Mouse (Mus musculus) embryonic facial prominence, embryonic 13.5 days (tissue): ENCODE results near the gene Rbms1. TPM values are rescaled to one million over a fixed set of nuclear protein-coding genes. Genes with fewer than 3 reads are reported as not detected.

Source experiments
- ATAC-seq: fragments of 200-750 bp; cut with Nextera tagmentation; 2 replicates; pipeline ENCODE4 v1.8.0; 2017; ENCODE audit warnings: low read depth; ENCODE audit not compliant: insufficient number of reproducible peaks, insufficient read depth, low FRiP score, low TSS enrichment
- H3K27ac ChIP-seq: fragments of 300-500 bp; sonication (generic); 2 replicates; pipeline ENCODE4 v1.5.1; 2015; ENCODE audit warnings: moderate library complexity, mild to moderate bottlenecking, inconsistent platforms
- H3K27me3 ChIP-seq: fragments of 300-500 bp; sonication (generic); 2 replicates; pipeline ENCODE4 v1.6.1; 2015; ENCODE audit warnings: mild to moderate bottlenecking, inconsistent platforms
- H3K36me3 ChIP-seq: fragments of 300-500 bp; sonication (generic); 2 replicates; pipeline ENCODE4 v1.6.1; 2015; ENCODE audit warnings: mild to moderate bottlenecking, inconsistent platforms
- H3K4me1 ChIP-seq: fragments of 300-500 bp; sonication (generic); 2 replicates; pipeline ENCODE4 v1.6.1; 2015; ENCODE audit warnings: inconsistent platforms
- H3K4me2 ChIP-seq: fragments of 300-500 bp; sonication (generic); 2 replicates; pipeline ENCODE4 v1.6.1; 2015; ENCODE audit warnings: moderate library complexity, mild to moderate bottlenecking, inconsistent platforms
- H3K4me3 ChIP-seq: fragments of 300-500 bp; sonication (generic); 2 replicates; pipeline ENCODE4 v1.5.1; 2015; ENCODE audit warnings: mild to moderate bottlenecking, inconsistent platforms
- H3K9ac ChIP-seq: fragments of 300-500 bp; sonication (generic); 2 replicates; pipeline ENCODE4 v1.6.1; 2015; ENCODE audit warnings: mild to moderate bottlenecking, inconsistent platforms
- H3K9me3 ChIP-seq: fragments of 300-500 bp; sonication (generic); 2 replicates; pipeline ENCODE4 v1.6.1; 2016; ENCODE audit warnings: inconsistent platforms
- whole genome bisulfite sequencing: fragments of 180-500 bp; shearing (Covaris S2); methylation state at CpG from one replicate; pipeline ENCODE4 v1.1.7; 2015; ENCODE audit warnings: mixed read lengths; 5-methylcytosine and 5-hydroxymethylcytosine counted together
- polyA plus RNA-seq: library from polyadenylated mRNA; unstranded; fragments of >200 nt; fragmentation: Nextera tagmentation; extraction: Ambion mirVana; gene quantifications from 2 replicates; pipeline ENCODE4 v1.2.1, GENCODE M21; 2015

The Rbms1 gene
- polyA plus RNA-seq, 1 experiment from 2014 or later: 117 TPM

DNA sequence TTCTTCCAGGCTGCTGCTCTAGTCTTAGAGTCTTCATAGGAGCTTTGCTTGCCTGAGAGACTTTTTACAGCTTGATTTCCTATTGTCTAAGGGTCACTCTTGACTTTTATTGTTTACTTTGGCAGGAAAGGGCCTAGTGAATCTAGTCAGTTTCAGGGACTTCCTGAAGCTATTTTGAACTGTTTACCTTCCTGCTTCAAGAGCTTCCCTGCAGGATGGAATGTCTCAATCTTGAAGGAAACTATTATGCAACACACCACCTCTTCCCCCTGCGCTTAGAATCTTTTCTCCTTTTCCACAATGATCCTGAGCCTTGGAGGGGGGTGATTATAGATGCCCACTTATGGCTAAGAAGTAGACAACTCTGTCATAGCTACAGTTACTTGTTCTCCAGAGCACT, 104.9 kb downstream of the Rbms1 start:
- H3K27ac ChIP-seq: no peak overlapping the region
- H3K9ac ChIP-seq: no peak overlapping the region
- no peaks in the 10 kb centered on the region for H3K9me3 ChIP-seq
- H3K4me1 ChIP-seq: peaks cover 11% of the 10 kb centered on the region
- ATAC-seq: no peak
- no peak overlapping the region for H3K4me3 ChIP-seq
- no peaks in the 10 kb centered on the region for H3K27me3 ChIP-seq
- H3K36me3 ChIP-seq: peaks cover 17% of the 10 kb centered on the region
- H3K4me2 ChIP-seq: no peak overlapping the region
- WGBS: 97% methylated on average over 1 of the region's 1 CpGs

DNA sequence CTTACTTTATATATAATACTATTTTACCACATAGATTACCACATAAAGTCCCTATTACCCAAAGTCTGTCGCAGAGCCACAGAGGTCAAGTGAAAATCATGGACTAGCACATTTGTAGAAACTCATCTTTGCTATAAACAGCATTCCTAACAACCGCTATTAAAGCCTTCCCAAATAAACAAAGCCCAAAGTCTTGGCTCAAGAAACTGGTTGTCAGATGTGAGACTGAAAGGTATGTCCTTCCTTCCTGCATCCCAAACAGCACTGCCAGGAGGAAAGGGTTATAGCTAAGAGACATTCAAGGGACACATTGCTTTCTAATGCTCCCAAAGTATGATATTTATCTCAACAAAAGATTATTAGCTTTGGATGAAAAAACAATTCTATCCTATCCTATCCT, 106.9 kb downstream of the Rbms1 start:
- Histone ChIP-seq H3K4me1 (peaks cover 22% of the 10 kb centered on the region), H3K4me2 (no peak overlapping the region), H3K27me3 (no peaks in the 10 kb centered on the region), H3K9ac (no peak overlapping the region), H3K36me3 (peaks cover 11% of the 10 kb centered on the region), H3K27ac (no peak overlapping the region), H3K4me3 (no peak overlapping the region), H3K9me3 (no peaks in the 10 kb centered on the region)
- no peak for ATAC-seq
- 82% methylated on average over 2 of the region's 2 CpGs for WGBS

- no peak for ATAC-seq
- no peaks in the 10 kb centered on the region for H3K9me3 ChIP-seq
- 15% methylated on average over 4 of the region's 4 CpGs for WGBS
- H3K27ac ChIP-seq: peak overlapping the region; percentile 8; the same call in 1 of the 2 replicates
- H3K9ac ChIP-seq: no peak overlapping the region
- H3K27me3 ChIP-seq: no peaks in the 10 kb centered on the region
- no peak overlapping the region for H3K4me2 ChIP-seq
- no peak overlapping the region for H3K4me3 ChIP-seq
- H3K4me1 ChIP-seq: peaks cover 33% of the 10 kb centered on the region
- H3K36me3 ChIP-seq: peaks cover 11% of the 10 kb centered on the region
Measured at GRCm38 (mm10) chr2:60855006-60855405, 108.0 kb downstream of the Rbms1 start.

GRCm38 (mm10) chr2:60851898-60852297, 111.1 kb downstream of the Rbms1 start:
- 68% methylated on average over 3 of the region's 3 CpGs for whole genome bisulfite sequencing
- H3K27me3 ChIP-seq: no peaks in the 10 kb centered on the region
- no peak overlapping the region for H3K9ac ChIP-seq
- no peak overlapping the region; the same call in 1 of the 2 replicates for H3K27ac ChIP-seq
- peaks cover 7% of the 10 kb centered on the region; the same call in 1 of the 2 replicates for H3K36me3 ChIP-seq
- no peak overlapping the region for H3K4me2 ChIP-seq
- peaks cover 34% of the 10 kb centered on the region for H3K4me1 ChIP-seq
- H3K9me3 ChIP-seq: no peaks in the 10 kb centered on the region
- no peak overlapping the region for H3K4me3 ChIP-seq
- ATAC-seq: no peak

DNA sequence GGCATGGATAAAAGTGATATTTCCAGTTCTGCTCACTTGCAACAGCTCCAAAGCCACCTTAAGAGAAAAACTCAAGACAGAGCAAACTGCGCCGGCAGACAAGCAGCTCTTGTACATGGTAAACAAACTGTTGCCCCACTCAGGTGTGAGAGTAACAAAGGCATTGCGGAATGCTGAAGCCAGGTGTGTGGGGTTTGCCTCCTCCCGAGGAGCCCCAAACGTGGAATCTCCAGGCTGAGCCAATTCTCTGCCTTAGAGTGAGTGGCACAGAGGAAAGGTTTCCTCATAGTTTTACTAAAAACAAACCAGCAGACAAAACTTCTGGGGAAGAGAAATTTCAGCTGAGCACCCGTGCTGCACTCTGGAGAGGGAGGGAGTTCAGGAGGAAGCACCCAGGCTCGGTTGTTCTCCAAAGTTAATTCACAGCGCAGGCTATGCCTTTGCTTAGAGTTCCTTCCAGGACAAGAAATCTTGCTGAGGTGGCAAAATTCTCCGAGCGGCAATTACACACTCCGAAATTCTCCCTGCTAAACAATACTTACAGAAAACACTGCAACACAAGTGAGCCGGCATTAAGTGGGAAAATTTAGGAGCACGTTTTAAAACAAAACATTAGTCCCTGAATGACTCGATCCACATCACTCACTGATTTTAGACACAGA, 111.8 kb downstream of the Rbms1 start:
- Histone ChIP-seq H3K4me2 (no peak overlapping the region), H3K27me3 (no peaks in the 10 kb centered on the region), H3K4me3 (no peak overlapping the region), H3K9ac (no peak overlapping the region), H3K9me3 (no peaks in the 10 kb centered on the region), H3K4me1 (peaks cover 30% of the 10 kb centered on the region), H3K36me3 (peaks cover 7% of the 10 kb centered on the region; the same call in 1 of the 2 replicates), H3K27ac (peak overlapping the region; percentile 60)
- 51% methylated on average over 14 of the region's 14 CpGs for WGBS
- ATAC-seq: no peak

DNA sequence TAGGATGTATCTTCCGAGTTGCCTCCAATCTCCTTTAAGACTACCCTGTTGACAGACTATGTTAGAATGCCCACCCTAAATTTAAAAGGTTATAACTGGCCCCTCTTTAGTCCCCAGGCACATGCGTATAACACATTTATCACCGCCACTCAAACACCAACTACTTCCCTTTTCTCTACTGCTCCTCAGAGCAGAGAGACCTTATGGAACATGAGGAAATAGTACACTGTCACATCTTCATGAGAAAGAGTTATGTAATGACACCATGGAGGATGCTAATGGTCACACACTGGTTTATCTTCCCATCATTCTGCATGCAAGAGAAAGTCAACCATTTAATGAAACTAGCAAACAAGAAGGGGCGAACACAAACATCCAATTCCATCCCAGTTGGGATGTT, 114.5 kb downstream of the Rbms1 start:
- 95% methylated on average over 4 of the region's 4 CpGs for WGBS
- H3K27me3 ChIP-seq: no peaks in the 10 kb centered on the region
- no peak overlapping the region for H3K4me2 ChIP-seq
- no peaks in the 10 kb centered on the region for H3K9me3 ChIP-seq
- ATAC-seq: no peak
- H3K27ac ChIP-seq: no peak overlapping the region
- H3K9ac ChIP-seq: no peak overlapping the region
- peaks cover 7% of the 10 kb centered on the region; the same call in 1 of the 2 replicates for H3K36me3 ChIP-seq
- H3K4me1 ChIP-seq: peaks cover 36% of the 10 kb centered on the region
- H3K4me3 ChIP-seq: no peak overlapping the region

DNA sequence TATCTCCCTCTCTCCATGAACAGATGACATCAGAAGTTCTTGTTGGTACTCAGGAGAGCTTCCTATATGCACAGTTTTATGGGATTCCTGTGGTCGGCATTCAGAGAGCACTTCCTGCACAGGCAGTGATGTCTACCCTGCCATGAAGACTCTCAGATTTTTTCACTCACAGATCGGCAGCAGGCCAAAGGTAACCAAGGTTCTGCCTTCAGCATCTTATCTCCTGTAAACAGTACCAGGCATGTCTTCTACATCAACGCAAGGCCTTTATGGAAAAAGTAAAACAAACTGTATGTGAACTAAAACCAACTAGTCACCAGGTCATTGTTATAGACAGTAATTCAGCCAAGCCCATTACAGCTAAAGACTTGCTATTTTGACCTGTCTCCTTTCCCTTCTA, 115.0 kb downstream of the Rbms1 start:
- Histone ChIP-seq H3K27me3 (no peaks in the 10 kb centered on the region), H3K9me3 (no peaks in the 10 kb centered on the region), H3K4me2 (no peak overlapping the region), H3K9ac (no peak overlapping the region), H3K4me3 (no peak overlapping the region), H3K4me1 (peaks cover 37% of the 10 kb centered on the region), H3K36me3 (peaks cover 7% of the 10 kb centered on the region; the same call in 1 of the 2 replicates), H3K27ac (no peak overlapping the region)
- ATAC-seq: no peak
- 87% methylated on average over 3 of the region's 3 CpGs for WGBS

GRCm38 (mm10) chr2:60845316-60845894, 117.6 kb downstream of the Rbms1 start:
- no peak overlapping the region for H3K27ac ChIP-seq
- H3K4me3 ChIP-seq: no peak overlapping the region
- peaks cover 28% of the 10 kb centered on the region for H3K4me1 ChIP-seq
- no peaks in the 10 kb centered on the region for H3K27me3 ChIP-seq
- WGBS: 69% methylated on average over 5 of the region's 5 CpGs
- H3K4me2 ChIP-seq: no peak overlapping the region
- H3K36me3 ChIP-seq: peaks cover 11% of the 10 kb centered on the region
- ATAC-seq: no peak
- no peaks in the 10 kb centered on the region for H3K9me3 ChIP-seq
- no peak overlapping the region for H3K9ac ChIP-seq

DNA sequence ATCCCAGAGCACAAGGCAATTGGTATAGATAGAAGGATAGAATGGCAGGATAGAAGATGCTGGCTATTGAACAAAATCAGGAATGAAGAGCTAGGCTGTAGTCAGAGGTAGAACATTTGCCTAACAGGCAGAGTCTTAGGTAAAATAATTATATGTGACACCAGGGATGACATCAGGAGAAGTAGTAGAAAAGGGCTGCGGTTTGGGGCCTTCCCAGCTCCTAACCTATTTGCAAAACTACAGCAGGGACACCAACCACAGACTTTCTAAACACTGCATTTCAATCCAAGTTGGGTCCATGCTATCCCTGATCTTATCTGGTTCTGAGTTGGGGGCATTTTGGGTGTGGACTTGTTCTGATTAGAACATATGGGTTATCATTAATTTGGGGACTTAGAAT, 118.7 kb downstream of the Rbms1 start:
- no peak for ATAC-seq
- 90% methylated on average over 1 of the region's 1 CpGs for WGBS
- peaks cover 11% of the 10 kb centered on the region for H3K36me3 ChIP-seq
- no peak overlapping the region for H3K4me3 ChIP-seq
- no peak overlapping the region for H3K9ac ChIP-seq
- H3K27ac ChIP-seq: no peak overlapping the region
- H3K27me3 ChIP-seq: no peaks in the 10 kb centered on the region
- no peaks in the 10 kb centered on the region for H3K9me3 ChIP-seq
- H3K4me2 ChIP-seq: no peak overlapping the region
- H3K4me1 ChIP-seq: peaks cover 23% of the 10 kb centered on the region

- no peaks in the 10 kb centered on the region for H3K27me3 ChIP-seq
- ATAC-seq: no peak
Measured at GRCm38 (mm10) chr2:60843633-60844032, 119.4 kb downstream of the Rbms1 start.

GRCm38 (mm10) chr2:60842976-60843375, 120.0 kb downstream of the Rbms1 start:
- peaks cover 31% of the 10 kb centered on the region for H3K4me1 ChIP-seq
- no peak for ATAC-seq
- no peaks in the 10 kb centered on the region for H3K27me3 ChIP-seq
- 22% methylated on average over 4 of the region's 4 CpGs for WGBS
- no peak overlapping the region for H3K4me3 ChIP-seq
- peak overlapping the region; percentile 51; the same call in 1 of the 2 replicates for H3K27ac ChIP-seq
- H3K36me3 ChIP-seq: peaks cover 11% of the 10 kb centered on the region
- no peaks in the 10 kb centered on the region for H3K9me3 ChIP-seq
- H3K4me2 ChIP-seq: no peak overlapping the region
- H3K9ac ChIP-seq: no peak overlapping the region

More at GRCm38 (mm10) chr2:60843633-60844032, 119.4 kb downstream of the Rbms1 start:
- Histone ChIP-seq H3K4me3 (no peak overlapping the region), H3K36me3 (peaks cover 11% of the 10 kb centered on the region), H3K4me1 (peaks cover 28% of the 10 kb centered on the region), H3K4me2 (no peak overlapping the region), H3K9ac (no peak overlapping the region), H3K9me3 (no peaks in the 10 kb centered on the region), H3K27ac (no peak overlapping the region)
- WGBS: 78% methylated on average over 3 of the region's 3 CpGs

GRCm38 (mm10) chr2:60840922-60841321, 122.1 kb downstream of the Rbms1 start:
- H3K9ac ChIP-seq: no peak overlapping the region
- H3K9me3 ChIP-seq: no peaks in the 10 kb centered on the region
- peaks cover 4% of the 10 kb centered on the region; the same call in 1 of the 2 replicates for H3K36me3 ChIP-seq
- H3K27me3 ChIP-seq: no peaks in the 10 kb centered on the region
- no peak for ATAC-seq
- H3K4me2 ChIP-seq: no peak overlapping the region
- no peak overlapping the region for H3K27ac ChIP-seq
- H3K4me1 ChIP-seq: peaks cover 47% of the 10 kb centered on the region
- no peak overlapping the region for H3K4me3 ChIP-seq
- WGBS: 84% methylated on average over 4 of the region's 4 CpGs
